Mouse (Mus musculus): ENCODE data around the gene Alg14.

The Alg14 gene

DNA sequence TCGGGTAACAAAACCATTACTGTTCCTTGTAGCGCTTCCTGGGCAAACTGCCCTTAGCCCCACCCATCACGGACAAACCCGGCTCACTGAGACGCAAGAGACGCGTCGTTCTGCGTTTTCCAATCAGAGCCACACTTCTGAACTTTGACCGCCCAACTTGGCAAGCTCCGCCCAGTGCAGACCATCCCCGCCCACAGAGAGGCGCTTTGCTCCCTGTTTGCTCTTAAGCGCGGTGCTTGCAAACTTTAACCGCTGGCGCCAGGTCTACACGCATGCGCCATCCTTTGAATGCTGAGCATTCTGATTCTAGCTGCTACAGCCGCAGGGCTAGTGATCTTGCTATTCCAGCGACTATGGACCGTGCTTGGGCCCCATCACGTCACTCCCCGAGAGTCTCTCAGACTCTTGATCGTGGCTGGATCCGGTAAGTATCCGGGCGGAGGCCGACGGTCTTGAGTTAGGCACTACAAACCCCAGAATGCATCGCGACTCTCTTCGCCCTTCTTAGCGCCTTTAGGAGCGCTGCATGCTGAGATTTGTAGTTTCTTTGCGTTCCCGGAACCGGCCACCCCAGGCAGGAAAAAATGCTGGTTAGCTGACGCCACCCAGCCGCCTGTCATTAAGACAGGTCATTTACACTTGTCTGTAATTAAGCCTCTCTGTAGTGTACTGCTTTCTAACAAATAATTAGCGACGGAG is at the start of gene Alg14:
TSS of gene Alg14 (plus strand) at position 214 of the 699 bp plus-strand sequence.
- peak; percentile 97 to 99 for DNase-seq (ENCODE audit: low spot score in 2 of 2)

DNA sequence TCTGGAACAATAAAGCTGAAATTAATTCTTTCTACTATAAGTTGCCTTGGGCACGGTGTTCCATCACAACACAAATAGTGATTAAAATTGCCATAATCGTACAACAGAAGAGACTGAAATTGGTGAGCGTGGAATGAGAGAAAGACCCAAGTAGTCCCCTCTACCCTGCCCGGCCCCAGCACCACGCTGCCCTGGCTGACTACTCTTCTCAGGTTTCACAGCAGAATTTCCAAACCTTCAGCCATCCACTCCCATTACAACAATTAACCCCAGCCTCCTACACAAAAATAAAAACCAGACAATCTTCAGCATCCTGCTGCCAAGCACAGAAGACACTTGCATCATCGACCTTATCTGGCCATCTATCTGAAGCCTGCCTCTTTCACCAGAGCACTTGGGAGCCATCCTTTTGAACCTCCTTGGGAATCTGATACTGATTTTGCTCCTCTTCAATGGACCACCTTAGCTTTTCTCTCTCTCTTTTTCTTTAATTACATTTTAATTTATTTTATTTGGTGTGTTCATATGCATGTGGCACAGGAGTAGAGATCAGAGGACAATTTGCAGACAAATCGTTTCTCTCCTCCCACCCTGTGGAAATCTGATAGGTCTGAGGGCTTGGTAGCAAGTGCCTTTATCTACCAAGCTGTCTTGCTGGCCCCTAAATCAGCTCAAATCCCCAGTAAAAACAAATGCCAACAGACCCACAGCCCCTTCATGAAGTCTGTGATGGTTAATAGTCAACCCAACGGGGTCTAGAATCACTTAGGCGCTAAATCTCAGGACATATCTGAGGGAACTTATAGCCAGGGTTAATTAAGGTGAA is 49.2 kb upstream of the Alg14 start:
- DNase-seq (ENCODE audit: low spot score in 2 of 2), result no peak

DNA sequence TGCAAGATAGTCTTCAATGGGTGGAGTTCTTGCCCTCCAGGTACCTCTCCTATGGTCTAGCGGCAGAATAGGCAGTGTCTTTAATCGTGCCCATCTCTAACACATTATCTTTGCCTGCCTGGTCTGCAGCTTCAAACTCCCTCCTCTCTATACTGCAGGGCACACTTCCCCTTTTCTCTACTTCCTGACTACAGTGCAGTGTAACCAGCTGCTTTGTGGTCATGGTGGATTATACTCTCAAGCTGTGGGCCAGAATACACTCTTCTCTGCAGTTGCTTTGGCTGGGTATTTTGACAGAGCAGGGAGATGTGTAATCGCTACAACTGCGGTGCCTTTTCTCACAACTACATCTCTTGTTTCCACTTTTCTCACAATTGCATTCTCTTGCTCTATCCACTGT is 48.6 kb upstream of the Alg14 start:
- no peak for DNase-seq (ENCODE audit: low spot score in 2 of 2)

DNA sequence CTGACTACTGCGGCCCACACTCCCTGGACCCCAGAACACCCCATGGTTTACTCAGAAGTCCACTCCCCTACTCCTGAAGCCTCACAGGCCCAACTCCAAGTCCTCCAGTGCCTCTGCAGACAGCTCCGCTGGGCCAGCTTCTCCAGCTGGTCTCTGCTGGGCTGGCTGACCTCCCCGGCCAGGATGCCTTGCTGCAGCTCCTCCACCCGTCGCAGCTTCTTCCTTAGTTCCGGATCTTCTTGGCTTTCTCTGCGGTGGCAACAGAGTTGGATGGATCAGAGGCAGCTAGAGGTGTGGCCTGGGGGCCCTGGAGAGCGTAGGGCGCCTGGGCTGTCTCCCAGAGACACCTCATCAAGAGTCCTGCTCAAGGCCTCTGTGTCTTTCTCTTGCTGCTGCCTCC is 41.5 kb upstream of the Alg14 start:
- DNase-seq (ENCODE audit: low spot score in 2 of 2), result no peak

DNA sequence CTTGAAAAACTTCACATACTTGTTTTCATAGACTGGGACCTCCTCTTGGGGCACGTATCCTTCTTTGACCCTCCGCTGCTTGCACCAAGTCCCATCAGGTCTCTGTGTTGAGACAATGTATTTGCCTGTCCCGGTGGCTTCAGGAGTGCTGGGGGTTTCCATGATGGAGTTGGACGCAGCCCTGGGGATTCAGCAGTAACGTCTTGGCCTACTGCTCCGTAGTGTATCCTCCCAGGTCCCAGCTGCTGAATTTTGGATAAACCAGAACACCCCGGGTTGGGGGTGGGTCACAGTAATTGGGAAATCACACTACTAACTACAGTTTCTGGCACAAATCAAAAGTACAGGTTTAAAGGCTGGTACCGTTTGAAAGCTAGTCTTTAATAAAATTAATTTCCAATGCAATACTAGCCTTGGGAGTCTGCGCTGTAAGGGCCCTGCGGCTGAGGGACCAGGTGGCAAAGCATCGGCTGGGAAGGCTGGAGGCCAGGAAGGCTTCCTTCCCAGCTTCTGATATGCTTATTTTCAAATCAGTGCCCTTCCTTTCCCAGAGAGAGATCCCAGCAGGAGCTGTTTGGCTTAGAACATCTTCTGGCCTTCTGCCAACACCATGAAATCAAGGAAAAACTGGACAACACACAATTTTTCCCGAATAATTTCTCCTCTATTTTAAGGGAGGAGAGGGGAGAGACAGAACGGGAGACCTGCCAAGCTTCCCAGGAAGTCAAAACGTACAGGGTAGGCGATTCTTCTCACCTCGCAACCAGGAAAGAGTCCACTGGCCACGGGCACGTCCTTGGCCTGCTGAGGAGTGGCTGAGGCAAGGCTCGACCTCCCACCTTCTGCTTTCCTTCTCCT is 40.8 kb upstream of the Alg14 start:
- no peak for DNase-seq (ENCODE audit: low spot score in 2 of 2)

DNA sequence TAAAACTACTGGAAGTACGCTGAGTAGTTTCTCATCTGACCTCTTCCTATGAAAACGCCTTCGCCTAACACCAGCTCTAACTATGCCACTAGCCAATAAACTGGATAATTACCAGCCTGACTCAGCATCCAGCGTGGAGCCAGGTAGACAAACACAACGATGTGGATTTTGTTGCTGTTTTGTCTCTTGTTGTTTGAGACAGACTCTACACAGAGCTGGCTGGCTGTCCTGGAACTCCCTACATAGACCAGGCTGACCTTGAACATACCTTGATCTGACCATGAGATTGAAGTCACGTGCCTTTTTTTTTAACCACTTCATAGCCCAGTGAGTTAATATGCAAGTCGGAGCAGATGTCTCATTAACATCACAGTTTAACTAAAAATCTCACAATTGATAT is 36.1 kb upstream of the Alg14 start:
- DNase-seq (ENCODE audit: low spot score in 2 of 2), result no peak

DNA sequence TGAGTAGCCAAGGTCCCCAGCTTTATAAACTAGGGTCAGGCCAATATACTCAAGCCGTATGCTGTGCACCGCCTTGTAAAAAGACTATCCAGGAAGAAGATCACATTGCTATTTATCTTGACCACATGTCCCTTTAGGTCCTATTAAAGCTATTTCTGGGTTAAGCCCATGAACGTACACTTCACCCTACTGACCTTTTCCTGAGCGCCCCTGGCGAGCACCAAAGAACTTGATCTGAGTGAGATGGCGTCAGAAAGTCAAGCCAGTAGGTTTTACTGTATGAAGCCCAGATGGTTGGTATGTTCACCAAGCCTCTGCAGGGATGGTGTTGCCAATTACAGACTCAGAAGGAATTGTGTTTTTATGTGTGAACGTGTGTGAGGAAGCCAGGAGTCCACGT is 35.4 kb upstream of the Alg14 start:
- DNase-seq (ENCODE audit: low spot score in 2 of 2), result no peak

DNA sequence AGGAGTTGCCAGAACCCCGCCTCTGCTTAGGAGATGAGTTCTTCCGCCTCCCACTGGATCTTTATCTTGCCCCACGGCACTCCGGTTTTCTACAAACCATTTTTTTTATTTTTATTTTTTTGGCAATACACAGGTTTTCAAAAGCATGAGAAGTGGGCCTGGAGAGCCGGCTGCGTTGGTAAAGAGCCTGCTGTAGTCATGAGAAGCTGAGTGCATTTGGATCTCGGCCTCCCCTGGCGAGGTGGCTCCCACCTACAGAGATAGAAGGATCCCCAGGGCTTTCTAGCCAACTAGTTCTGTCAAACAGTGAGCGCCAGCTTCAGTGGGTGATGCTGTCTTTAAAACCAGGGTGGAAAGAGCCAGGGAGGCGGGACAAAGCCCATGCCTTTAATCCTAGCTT is 34.2 kb upstream of the Alg14 start:
- peak; percentile 74 for DNase-seq (ENCODE audit: low spot score in 2 of 2)

DNA sequence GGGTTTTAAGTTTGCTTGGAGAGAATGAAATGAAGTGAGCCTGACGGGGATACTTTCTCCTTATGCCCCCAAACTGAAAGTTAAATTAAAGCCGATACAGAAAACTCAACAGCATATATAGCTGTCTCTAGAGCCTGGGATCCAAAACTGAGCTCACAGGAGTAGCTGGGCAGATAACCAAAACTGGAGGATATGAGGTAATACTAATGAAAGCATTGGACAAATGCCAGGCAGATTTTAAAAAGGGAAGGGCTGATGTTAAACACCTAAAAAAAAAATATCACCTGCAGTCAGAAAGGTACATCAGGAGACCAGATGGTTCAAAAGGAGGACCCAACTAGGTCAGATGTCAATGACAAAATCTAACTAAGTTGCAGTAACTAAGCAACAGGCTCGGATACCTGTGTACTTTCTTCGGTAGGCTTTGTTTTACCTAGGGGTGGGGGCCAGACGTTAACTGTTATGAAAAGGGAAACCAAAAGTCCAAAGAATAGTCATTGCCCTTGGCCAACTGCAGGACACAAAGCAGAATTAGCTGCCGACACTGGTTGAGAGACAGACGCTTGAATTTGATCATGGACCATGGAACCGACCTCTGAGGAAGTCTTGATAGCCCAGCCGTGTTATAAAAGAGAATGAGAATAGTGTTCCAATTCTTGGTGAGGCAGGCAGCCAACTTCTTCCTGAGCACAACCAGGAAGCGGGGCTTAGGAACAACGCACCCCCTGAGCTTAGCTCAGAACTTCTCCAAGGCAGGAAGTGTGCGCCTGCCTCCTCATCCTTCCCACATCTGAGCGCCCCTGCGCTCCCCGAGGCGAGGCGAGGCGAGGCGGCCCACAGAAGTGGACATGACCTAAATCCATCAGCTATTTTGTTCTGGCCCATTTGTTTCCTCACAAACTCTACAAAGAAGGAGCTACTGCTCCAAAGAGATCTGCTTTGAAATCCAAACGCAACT is 32.8 kb upstream of the Alg14 start:
- DNase-seq (ENCODE audit: low spot score in 2 of 2), result no peak

DNA sequence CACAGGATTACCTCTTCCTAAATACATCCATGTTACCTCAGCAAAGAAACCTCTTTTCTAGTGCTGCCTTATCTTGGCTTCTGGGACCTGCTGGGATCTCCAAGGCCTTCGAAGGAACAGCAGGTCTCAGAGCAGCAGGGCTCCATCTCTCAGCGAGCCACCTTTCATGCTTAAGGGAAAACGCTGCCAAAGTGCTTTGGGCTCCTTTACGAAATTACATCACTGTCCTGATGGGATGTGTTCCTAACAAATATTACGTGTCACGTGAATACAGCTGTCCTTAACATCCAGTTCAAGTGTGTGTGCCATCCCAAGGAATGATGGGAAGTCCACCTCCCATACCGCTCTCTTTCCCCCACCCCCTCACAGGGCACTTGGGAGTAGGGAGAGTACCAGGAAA is 31.5 kb upstream of the Alg14 start:
- no peak for DNase-seq (ENCODE audit: low spot score in 2 of 2)

DNA sequence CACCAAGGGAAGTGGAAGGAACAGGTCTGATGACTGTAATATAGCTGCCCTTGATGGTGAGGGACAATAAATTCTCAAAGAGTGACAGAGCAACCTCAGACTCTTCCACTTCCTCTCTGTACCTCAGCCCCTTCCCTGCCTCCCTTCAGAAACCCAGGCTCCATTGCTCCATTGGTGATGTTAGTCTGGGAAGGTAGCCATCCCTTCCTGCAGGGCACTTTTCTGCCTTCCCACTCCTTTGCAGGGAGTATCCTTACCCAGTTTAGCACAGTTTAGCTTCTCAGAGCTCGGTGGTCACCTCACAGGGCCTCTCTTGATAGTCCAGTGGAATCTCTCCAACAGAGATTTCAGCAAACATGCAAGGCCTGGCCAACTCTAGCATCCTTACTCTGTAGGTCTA is 30.7 kb upstream of the Alg14 start:
- DNase-seq (ENCODE audit: low spot score in 2 of 2), result no peak

DNA sequence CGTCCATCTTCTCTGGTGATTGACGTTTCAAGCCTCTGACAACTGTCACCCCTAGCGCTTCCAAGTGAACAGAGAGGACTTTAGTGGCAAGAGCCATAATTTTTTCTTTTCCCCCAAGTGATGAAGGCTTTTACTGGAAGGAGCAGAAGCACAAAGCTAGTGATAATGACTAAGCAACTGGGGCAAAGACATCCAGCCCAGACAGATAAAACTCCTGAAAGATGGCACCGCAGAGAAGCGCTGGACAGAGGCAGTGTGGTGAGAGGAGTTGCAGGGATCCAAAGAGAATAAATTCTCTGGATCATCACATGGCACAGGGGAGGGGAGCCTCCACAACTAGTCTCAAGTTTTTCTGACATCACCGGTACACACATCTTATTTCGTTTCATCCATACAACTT is 30.3 kb upstream of the Alg14 start:
- no peak for DNase-seq (ENCODE audit: low spot score in 2 of 2)

DNA sequence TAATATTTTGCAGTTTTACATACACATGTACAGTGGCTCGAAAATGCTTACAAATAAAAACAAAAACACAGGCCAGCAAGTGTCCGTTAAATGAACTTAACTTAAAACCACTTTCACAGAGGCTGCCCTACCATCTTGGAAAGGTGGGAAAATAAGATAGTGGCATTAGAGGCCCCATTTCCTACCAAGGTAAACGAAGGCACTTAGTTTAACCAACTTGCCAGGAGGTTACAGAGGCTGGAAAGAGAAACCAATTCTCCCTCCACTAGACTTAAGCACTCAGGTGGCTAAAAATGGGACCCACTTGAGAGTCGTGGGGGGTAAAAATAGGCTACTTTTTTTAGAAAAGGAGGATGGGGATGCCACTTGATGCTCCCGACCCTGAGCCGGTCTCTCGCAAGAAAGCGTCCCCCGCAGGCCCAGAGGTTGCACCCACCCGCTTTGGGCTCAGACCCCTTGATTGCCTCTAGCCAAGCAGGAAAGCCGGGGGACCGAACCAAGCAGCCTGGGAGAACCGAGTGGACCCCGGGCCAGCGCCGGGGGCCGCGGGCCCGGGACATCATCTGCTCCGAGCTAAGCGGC is 29.5 kb upstream of the Alg14 start:
- no peak for DNase-seq (ENCODE audit: low spot score in 2 of 2)

DNA sequence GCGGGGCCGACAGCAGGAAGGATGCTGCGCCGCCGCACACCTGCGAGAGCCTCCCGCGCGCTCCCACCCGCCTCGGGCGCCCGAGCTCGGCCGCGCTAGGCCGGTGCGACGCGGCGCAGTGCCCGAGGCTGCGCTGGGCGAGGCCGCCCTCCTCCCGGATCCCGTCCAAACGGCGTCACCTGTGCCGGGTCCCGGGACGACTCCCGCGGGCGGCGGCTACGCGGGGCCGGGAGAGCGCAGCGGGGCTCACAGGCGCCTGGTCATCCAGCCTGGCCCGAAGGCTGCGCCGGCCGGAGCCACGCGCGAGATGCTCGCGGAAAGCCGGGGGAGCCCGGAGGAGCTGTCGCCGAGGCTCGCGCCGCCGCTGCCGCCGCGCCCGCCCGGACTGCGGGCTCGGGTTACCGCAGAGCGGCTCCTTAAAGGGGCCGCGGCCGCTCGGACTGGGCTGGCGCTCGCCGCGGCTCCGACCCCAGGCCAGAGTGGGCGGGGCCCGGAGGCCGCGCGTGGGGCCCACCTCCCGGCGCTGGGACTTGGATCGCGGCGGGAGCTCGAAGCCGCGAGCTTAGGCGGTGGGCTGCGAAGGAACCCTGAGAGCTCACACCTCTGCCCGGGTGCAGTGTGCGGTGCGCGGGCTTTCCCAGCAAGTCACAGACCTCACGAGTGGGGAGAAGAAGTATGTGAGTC is 28.9 kb upstream of the Alg14 start:
- peak; percentile 55 to 59 for DNase-seq (ENCODE audit: low spot score in 2 of 2)

DNA sequence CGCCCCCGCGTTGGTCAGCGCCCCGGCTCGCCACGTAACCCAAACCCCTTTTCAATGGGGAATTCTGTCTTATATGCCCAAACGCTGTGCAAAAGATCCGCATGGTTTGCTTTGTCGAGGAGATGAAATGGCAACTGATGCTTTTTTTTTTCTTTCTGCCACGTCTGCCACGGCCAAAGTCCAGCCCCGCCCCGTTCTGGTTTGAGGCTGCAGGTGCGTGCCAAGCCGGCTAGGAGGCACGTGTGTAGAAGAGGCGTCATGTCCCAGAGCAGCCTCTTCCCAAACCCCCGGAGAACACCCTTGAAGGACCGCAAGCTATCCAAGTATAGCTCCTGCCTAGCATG is 28.4 kb upstream of the Alg14 start:
- peak in 1 of 2 experiments; percentile 49 for DNase-seq (ENCODE audit: low spot score in 2 of 2)

DNA sequence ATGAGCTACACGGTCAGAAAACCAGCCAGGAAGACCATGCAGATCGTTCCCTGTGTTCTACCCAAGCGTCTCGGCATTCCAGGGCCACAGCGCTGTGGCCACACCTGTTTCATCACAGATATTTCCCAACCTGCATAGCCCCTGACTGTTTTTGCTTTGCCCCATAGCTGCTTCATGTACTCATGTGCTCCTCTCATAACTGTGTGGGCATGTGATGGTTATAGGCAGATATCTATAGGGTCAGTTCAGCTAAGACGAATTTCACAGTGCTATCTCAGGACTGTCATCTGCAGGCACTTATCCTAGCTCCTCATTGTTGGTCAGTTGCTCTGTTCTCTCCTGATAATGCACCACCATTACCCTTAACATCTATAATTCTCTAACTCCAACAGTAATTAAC is 27.3 kb upstream of the Alg14 start:
- DNase-seq (ENCODE audit: low spot score in 2 of 2), result no peak

DNA sequence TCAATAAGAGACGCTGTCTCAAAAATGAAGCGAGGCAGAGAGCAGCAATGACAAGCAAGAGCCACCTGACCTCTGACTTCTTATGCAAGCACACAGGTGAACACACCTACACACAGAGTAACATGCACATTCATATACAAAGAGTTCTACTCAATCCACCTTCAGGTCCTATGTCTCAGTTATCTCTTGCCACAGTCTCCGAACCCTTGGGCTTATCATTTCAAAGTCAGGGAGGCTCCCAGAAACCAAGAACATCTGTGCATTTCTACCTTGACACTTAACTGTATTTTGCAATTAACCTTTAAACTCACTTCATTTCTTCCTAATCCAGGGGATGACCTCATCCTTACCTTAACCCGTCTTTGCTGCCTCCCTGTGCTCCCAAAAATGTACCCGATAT is 24.3 kb upstream of the Alg14 start:
- DNase-seq (ENCODE audit: low spot score in 2 of 2), result no peak

DNA sequence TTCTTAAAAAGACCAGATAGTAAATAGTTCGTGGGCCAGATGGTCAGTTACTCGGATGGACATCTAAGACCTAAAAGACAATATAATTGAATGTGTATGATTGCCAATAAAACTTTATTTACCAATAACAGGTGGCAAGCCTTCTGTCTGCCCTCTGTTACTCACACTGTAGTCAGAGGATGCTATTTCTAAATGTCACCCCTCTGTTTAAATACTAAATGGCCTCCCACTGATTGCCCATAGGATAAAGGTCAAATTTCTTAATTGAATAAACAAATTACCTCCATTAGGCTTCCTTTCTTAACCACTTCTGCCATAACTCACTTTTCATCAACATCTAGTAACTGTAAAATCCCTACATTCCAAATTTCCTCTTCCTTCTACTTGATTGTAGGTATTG is 19.0 kb upstream of the Alg14 start:
- no peak for DNase-seq (ENCODE audit: low spot score in 2 of 2)

DNA sequence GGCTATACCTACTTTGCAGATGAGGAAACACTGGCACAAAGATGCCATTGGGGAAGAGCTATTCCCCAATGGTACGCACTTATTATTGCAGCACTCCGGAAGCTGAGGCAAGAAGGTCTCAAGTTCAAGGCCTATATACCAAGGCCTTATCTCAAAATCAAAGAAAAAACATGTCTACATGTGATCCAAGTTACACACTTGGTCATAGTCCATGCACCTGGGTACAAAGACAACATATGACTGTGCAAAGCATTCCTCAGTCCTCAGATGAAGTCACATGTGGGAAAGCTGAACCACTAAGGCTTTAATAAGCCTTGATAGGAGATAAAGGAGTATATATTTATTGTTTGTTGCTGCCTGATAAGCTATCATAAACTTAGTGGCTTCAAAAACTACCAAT is 17.6 kb upstream of the Alg14 start:
- DNase-seq (ENCODE audit: low spot score in 2 of 2), result no peak

DNA sequence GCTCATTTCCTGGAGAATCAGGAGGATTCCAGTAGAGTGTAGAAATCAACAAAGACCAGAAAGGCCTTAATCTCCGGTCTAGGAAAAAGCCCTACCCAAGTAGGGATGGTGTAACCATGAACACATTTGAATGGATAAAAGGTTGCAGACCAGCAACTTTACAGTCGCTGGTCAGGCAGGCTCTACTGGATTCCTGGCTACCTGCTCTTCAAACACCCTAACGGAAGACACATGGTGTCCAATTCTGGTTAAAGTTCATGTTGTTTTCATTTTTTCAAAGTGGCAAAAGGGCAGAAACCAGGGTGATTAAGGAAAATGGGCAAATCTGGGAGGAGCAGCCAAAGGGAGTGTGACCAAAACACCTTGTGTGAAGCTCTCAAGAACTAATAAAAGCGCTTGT is 14.6 kb upstream of the Alg14 start:
- no peak for DNase-seq (ENCODE audit: low spot score in 2 of 2)

DNA sequence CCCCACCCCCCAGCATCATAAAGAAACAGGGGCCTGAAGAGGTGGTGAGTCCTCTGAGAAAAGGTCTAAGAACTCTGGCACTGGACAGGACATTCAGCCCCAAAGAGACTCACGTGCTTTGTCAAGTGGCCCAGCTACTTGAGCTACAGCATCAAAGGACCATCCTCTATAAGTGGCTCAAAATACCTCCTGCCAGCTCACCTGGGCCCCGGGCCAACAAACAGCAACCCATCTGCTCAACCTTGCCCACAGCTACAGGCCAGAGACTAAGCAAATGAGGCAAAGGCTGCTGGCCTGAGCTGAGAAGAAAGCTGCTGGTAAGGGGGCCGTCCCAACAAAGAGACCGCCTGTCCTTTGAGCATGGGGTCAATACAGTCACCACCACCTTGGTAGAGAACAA is 14.0 kb upstream of the Alg14 start:
- DNase-seq (ENCODE audit: low spot score in 2 of 2), result no peak

Measured in frontal cortex, postnatal 36 days (tissue).